Mouse (Mus musculus): ENCODE measurements around the gene Ppfia1.

Ppfia1 gene

DNA sequence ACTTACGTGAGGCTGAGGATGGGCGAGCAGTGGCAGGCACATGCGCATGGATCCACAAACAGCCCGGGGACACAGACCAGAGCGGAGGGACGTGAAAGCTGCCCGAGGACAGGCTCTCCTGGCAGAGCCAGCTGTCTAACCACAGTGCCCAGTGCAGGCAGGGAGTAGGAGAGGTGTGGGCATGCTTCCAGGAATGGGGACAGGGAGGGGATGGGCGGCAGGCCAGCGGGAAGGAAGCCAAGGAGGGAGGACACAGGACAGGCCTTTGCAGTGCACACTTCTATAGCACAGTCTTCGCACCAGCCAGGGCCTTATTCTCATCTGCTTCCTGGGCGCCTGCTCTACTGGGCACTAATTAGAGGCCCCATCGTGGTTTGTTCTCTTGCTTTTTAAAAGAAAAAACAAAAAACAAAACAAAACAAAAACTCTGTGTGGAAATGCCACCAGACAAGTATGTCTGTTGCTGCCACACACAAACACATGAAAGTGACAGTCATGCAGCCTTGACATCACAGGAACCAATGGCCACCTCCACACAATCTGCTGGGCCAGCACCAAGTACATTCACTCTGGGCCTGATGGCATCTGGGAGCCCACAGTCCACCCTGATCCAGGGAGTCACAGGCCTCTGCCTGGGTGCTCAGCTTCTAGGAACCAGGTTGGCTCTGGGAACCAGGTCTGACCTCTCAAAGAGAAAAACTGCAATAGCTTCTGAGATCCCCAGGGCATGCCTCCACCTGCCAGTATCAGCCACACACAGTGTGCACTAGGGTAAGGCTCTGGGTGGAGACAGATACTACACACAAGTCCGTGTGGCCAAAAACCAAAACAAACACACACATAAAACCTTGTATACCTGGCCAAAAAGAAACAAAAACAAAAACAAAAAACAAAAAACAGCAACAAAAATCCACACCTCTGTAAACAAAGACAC lies 103.6 kb downstream of the Ppfia1 start:
- TF ChIP-seq CTCF (conservative IDR thresholded peaks at IDR 0.05; ENCODE audit: low read length) (no peak), NANOG (IDR thresholded peaks at IDR 0.05; ENCODE audit: borderline replicate concordance, low read length) (no peak), POU5F1 (IDR thresholded peaks at IDR 0.05; ENCODE audit: borderline replicate concordance, low read length) (no peak)

DNA sequence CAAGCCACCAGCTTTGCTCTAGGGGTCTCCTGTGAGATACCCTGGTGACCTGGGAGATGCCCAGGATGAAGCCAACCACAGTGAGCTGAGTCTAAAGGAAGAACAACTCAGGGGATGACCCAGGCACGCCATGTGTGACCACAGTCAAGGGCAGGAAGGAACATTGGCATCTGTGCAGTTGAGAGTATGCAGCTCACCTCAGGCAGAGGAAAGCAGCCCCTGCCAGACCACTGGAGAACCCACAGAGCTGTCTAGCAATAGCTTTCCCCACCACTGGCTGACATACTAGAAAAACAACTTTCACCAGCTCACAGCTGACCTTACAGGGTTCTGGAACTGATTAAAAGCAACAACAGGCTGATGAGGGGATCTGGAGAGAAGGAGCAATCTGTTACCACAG lies 105.3 kb downstream of the Ppfia1 start:
- Histone ChIP-seq H3K27me3 (ENCODE audit: insufficient read depth, low read length) (no peaks in the 10 kb centered on the region), H3K9me3 (ENCODE audit: low read length) (no peaks in the 10 kb centered on the region), H3K36me3 (ENCODE audit: insufficient read depth, low read length) (peaks cover 93% of the 10 kb centered on the region), H3K4me1 (replicated peaks; ENCODE audit: low read depth, low read length) (peaks cover 13% of the 10 kb centered on the region), H3K4me3 (replicated peaks; ENCODE audit: low read length) (no peak overlapping the region)
- TF ChIP-seq POU5F1 (IDR thresholded peaks at IDR 0.05; ENCODE audit: borderline replicate concordance, low read length) (no peak), NANOG (IDR thresholded peaks at IDR 0.05; ENCODE audit: borderline replicate concordance, low read length) (no peak), CTCF (conservative IDR thresholded peaks at IDR 0.05; ENCODE audit: low read length) (no peak)

More for the DNA sequence above, 103.6 kb downstream of the Ppfia1 start:
- Histone ChIP-seq H3K4me1 (replicated peaks; ENCODE audit: low read depth, low read length) (peaks cover 16% of the 10 kb centered on the region), H3K4me3 (replicated peaks; ENCODE audit: low read length) (no peak overlapping the region), H3K27me3 (ENCODE audit: insufficient read depth, low read length) (no peaks in the 10 kb centered on the region), H3K9me3 (ENCODE audit: low read length) (no peaks in the 10 kb centered on the region), H3K36me3 (ENCODE audit: insufficient read depth, low read length) (peaks cover 98% of the 10 kb centered on the region)

DNA sequence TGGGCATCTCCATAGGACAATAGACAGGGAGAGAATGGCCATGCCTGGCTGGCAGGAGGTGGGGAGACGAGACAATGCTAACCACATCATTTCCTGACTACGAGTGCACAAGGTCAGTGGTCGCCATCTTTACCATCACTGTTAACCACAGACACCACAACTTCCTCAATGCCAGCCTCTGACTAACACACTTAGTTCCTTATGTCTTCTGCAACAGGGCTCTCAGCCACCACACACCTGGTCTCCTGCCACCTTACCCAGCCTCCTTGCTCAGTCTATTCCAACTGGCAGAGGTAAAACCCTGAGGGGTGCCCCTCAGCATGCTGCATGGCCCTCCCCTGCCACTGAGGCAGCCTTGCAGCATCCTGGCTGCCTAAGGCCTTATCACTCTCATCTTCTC lies 106.4 kb downstream of the Ppfia1 start:
- no peak overlapping the region for H3K4me3 ChIP-seq (replicated peaks; ENCODE audit: low read length)
- H3K36me3 ChIP-seq (ENCODE audit: insufficient read depth, low read length), result peaks cover 93% of the 10 kb centered on the region
- no peaks in the 10 kb centered on the region for H3K9me3 ChIP-seq (ENCODE audit: low read length)
- TF ChIP-seq CTCF (conservative IDR thresholded peaks at IDR 0.05; ENCODE audit: low read length) (no peak), NANOG (IDR thresholded peaks at IDR 0.05; ENCODE audit: borderline replicate concordance, low read length) (no peak), POU5F1 (IDR thresholded peaks at IDR 0.05; ENCODE audit: borderline replicate concordance, low read length) (no peak)
- H3K4me1 ChIP-seq (replicated peaks; ENCODE audit: low read depth, low read length), result peaks cover 3% of the 10 kb centered on the region
- no peaks in the 10 kb centered on the region for H3K27me3 ChIP-seq (ENCODE audit: insufficient read depth, low read length)

DNA sequence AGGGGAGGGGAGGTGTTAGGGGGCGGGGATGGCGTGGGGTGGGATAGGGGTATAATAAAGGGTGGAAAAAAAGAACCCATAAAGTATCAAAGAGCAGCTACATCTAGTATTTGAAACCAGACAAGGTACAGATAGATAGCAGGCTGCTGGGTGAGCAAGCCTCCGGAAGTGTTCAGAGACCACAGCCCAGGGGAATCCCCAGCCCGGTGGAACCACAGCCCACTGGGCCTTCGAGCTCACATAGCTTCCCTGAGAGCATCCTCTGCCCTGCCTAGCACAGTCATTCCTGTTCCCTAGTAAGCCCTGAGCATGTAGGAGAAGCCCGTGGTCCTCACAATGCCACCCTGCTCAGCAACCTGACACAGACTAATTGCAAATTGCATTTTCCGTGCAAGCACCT lies 108.7 kb downstream of the Ppfia1 start:
- Histone ChIP-seq H3K9me3 (ENCODE audit: low read length) (no peaks in the 10 kb centered on the region), H3K27me3 (ENCODE audit: insufficient read depth, low read length) (no peaks in the 10 kb centered on the region), H3K36me3 (ENCODE audit: insufficient read depth, low read length) (peaks cover 94% of the 10 kb centered on the region), H3K4me3 (replicated peaks; ENCODE audit: low read length) (no peak overlapping the region), H3K4me1 (replicated peaks; ENCODE audit: low read depth, low read length) (no peaks in the 10 kb centered on the region)
- no peak for TF ChIP-seq CTCF (conservative IDR thresholded peaks at IDR 0.05; ENCODE audit: low read length)
- no peak for TF ChIP-seq NANOG (IDR thresholded peaks at IDR 0.05; ENCODE audit: borderline replicate concordance, low read length)
- no peak for TF ChIP-seq POU5F1 (IDR thresholded peaks at IDR 0.05; ENCODE audit: borderline replicate concordance, low read length)

DNA sequence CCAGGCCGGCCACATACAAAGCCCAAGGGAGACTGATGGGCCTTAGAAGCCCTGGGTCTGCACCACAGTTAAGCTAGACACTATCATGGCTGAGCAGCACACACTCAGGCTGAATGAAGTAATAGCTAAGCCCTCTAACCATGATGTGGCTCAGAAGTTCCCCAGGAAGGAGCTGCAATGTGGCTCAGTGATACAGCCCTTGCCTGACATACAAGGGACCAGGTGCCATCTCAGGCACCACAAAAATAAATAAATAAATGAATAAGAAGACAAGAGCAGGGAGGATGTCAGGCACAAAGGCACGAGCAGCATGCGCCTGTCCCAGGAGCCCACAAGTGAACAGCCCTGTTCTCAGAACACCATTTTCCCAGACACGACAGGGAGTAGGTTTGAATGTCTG lies 111.6 kb downstream of the Ppfia1 start:
- TF ChIP-seq NANOG (IDR thresholded peaks at IDR 0.05; ENCODE audit: borderline replicate concordance, low read length) (no peak), CTCF (conservative IDR thresholded peaks at IDR 0.05; ENCODE audit: low read length) (no peak), POU5F1 (IDR thresholded peaks at IDR 0.05; ENCODE audit: borderline replicate concordance, low read length) (no peak)
- Histone ChIP-seq H3K9me3 (ENCODE audit: low read length) (no peaks in the 10 kb centered on the region), H3K4me1 (replicated peaks; ENCODE audit: low read depth, low read length) (no peaks in the 10 kb centered on the region), H3K27me3 (ENCODE audit: insufficient read depth, low read length) (no peaks in the 10 kb centered on the region), H3K4me3 (replicated peaks; ENCODE audit: low read length) (no peak overlapping the region), H3K36me3 (ENCODE audit: insufficient read depth, low read length) (peaks cover 95% of the 10 kb centered on the region)

DNA sequence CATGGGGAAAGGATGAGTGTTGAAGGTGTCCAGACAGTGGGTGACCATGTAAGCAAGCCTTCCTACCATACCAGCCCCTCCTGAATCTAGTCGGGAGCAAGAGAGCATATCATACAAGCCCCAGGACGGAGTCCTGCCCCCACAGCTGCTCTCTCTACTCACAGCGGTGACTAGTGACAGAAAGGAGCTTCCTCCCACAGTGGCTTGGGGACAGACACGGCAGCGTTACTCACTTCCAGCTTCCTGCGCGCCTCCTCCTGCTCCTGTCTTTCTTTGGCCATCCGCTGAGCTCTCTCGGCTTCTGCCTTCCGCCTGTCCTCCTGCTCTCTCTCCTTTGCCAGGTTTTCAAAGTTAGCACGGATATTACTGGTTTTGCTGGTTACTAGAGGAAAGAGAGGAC lies 112.1 kb downstream of the Ppfia1 start:
- TF ChIP-seq POU5F1 (IDR thresholded peaks at IDR 0.05; ENCODE audit: borderline replicate concordance, low read length) (no peak), NANOG (IDR thresholded peaks at IDR 0.05; ENCODE audit: borderline replicate concordance, low read length) (no peak), CTCF (conservative IDR thresholded peaks at IDR 0.05; ENCODE audit: low read length) (no peak)
- H3K9me3 ChIP-seq (ENCODE audit: low read length), result no peaks in the 10 kb centered on the region
- H3K36me3 ChIP-seq (ENCODE audit: insufficient read depth, low read length), result peaks cover 95% of the 10 kb centered on the region
- no peak overlapping the region for H3K4me3 ChIP-seq (replicated peaks; ENCODE audit: low read length)
- no peaks in the 10 kb centered on the region for H3K27me3 ChIP-seq (ENCODE audit: insufficient read depth, low read length)
- no peaks in the 10 kb centered on the region for H3K4me1 ChIP-seq (replicated peaks; ENCODE audit: low read depth, low read length)

DNA sequence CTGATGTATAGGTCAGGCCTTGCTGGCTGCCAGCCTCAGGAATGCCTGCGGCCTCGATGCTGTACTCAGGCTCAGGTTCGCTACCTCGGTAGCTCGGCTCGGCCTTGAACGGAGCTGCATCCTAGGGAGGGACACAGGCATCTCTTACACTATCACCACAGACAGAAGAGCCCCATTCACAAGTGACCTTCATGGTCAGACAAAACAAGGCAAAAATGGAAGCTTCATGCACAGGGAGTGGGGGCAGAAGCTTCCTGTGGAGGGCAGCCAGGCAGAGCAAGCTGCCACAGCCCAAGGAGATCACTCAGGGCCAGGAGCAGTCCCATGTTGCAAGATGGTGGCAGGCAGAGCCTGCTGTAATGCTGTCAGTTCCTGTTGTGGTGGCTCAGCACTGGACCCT lies 114.7 kb downstream of the Ppfia1 start:
- Histone ChIP-seq H3K36me3 (ENCODE audit: insufficient read depth, low read length) (peaks cover 83% of the 10 kb centered on the region), H3K9me3 (ENCODE audit: low read length) (no peaks in the 10 kb centered on the region), H3K4me1 (replicated peaks; ENCODE audit: low read depth, low read length) (no peaks in the 10 kb centered on the region), H3K27me3 (ENCODE audit: insufficient read depth, low read length) (no peaks in the 10 kb centered on the region), H3K4me3 (replicated peaks; ENCODE audit: low read length) (no peak overlapping the region)
- TF ChIP-seq CTCF (conservative IDR thresholded peaks at IDR 0.05; ENCODE audit: low read length), result no peak
- TF ChIP-seq POU5F1 (IDR thresholded peaks at IDR 0.05; ENCODE audit: borderline replicate concordance, low read length), result no peak
- no peak for TF ChIP-seq NANOG (IDR thresholded peaks at IDR 0.05; ENCODE audit: borderline replicate concordance, low read length)

DNA sequence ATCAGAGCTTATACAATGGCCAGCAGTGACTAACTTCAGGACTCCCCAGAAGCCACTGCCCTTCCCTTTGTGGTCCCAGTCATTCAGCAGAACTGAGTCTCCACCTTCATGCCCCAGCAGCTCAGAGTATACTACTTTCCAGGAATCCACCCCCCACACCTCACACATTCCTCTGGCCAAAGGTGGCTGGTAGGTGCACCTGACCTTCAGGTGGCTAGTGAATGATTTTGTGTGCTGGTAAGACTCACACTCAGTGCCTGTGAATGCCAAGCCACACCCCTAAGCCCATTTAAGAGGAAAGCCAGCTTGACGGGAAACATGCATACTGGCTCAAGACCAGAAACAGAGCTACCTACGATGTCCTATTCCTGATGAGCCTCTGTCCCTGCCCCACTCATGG lies 120.6 kb downstream of the Ppfia1 start:
- no peak overlapping the region for H3K4me3 ChIP-seq (replicated peaks; ENCODE audit: low read length)
- TF ChIP-seq NANOG (IDR thresholded peaks at IDR 0.05; ENCODE audit: borderline replicate concordance, low read length) (no peak), POU5F1 (IDR thresholded peaks at IDR 0.05; ENCODE audit: borderline replicate concordance, low read length) (no peak), CTCF (conservative IDR thresholded peaks at IDR 0.05; ENCODE audit: low read length) (no peak)
- H3K27me3 ChIP-seq (ENCODE audit: insufficient read depth, low read length), result peaks cover 1% of the 10 kb centered on the region; the same call in 1 of the 2 replicates
- 0 out of 2 replicates have a peak, but pooled peaks cover 2% of the 10 kb centered on the region for H3K4me1 ChIP-seq (replicated peaks; ENCODE audit: low read depth, low read length)
- H3K9me3 ChIP-seq (ENCODE audit: low read length), result no peaks in the 10 kb centered on the region
- peaks cover 26% of the 10 kb centered on the region for H3K36me3 ChIP-seq (ENCODE audit: insufficient read depth, low read length)
